Mouse (Mus musculus) forebrain, embryonic 11.5 days (tissue): ENCODE measurements at regions not wholly inside any gene's neighbourhood (a gene's known extent, or its start where the extent isn't known, plus 50 kb on each side); places are given as distances from the start of the nearest gene placed in this dataset.

Source experiments
- ATAC-seq: fragments of 200-750 bp; cut with Nextera tagmentation; replicated peaks from 2 replicates; pipeline ENCODE4 v1.8.0; 2017; ENCODE audit warnings: moderate TSS enrichment; ENCODE audit not compliant: low FRiP score
- DNase-seq: peaks from one replicate; pipeline ENCODE4 v3.0.0-alpha.2; 2017; ENCODE audit warnings: low spot score
- H3K27ac ChIP-seq: fragments of 300-500 bp; sonication (generic); 2 replicates; pipeline ENCODE4 v1.5.1; 2014; ENCODE audit warnings: low read depth, low read length
- H3K27me3 ChIP-seq: fragments of 300-500 bp; sonication (generic); 2 replicates; pipeline ENCODE4 v1.6.1; 2014; ENCODE audit warnings: mild to moderate bottlenecking, low read length, mixed read lengths; ENCODE audit not compliant: control insufficient read depth, insufficient read depth
- H3K36me3 ChIP-seq: fragments of 300-500 bp; sonication (generic); 2 replicates; pipeline ENCODE4 v1.6.1; 2014; ENCODE audit warnings: mild to moderate bottlenecking, low read length, moderate library complexity, mixed read lengths; ENCODE audit not compliant: control insufficient read depth, insufficient read depth
- H3K4me1 ChIP-seq: fragments of 300-500 bp; sonication (generic); replicated peaks from 2 replicates; pipeline ENCODE4 v1.6.1; 2014; ENCODE audit warnings: low read length, mixed read lengths; ENCODE audit not compliant: control insufficient read depth, insufficient read depth
- H3K4me2 ChIP-seq: fragments of 300-500 bp; sonication (generic); 2 replicates; pipeline ENCODE4 v1.6.1; 2014; ENCODE audit warnings: low read depth, mild to moderate bottlenecking, low read length, moderate library complexity, mixed read lengths; ENCODE audit not compliant: severe bottlenecking
- H3K4me3 ChIP-seq: fragments of 300-500 bp; sonication (generic); 2 replicates; pipeline ENCODE4 v1.5.1; 2014; ENCODE audit warnings: low read depth, low read length
- H3K9ac ChIP-seq: fragments of 300-500 bp; sonication (generic); 2 replicates; pipeline ENCODE4 v1.6.1; 2014; ENCODE audit warnings: low read length
- H3K9me3 ChIP-seq: fragments of 300-500 bp; sonication (generic); 2 replicates; pipeline ENCODE4 v1.6.1; 2016; ENCODE audit warnings: low read length, mixed read lengths; ENCODE audit not compliant: control insufficient read depth
- WGBS: fragments of 180-500 bp; shearing (Covaris S2); extraction: QIAGEN DNeasy Blood & Tissue Kit; methylation state at CpG from one replicate; pipeline ENCODE4 v1.1.7; 2014; 5-methylcytosine and 5-hydroxymethylcytosine counted together

DNA sequence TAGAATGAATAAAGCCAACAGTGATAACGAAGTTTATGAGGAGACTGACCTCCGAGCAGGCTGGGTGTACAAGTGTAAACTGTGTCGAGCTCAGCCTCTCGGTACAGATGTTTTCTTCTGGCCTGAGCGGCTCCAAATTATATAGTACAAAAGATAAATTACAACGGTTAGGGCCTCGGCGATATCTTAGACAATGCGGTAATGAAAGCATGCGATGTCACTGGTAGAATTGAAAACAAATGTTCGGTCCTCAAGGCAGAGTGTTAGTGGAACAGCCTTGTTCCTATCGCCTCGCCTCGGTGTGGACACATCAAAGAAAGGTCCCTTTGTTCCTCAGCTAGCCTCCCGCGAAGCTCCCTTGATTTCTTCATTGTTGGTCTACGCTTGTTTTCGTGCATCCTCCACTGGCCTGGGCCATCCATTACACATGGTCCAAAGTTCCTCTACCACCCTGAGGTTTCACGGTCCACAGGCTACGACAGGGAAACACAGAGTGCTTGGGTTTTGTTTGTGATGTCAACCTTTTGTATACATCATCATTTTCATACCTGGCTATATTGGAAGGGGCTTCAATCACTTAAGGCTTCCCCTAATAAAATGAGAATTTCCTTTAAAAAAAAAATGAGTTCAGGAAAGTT, 234.0 kb upstream of the Rsrc1 start:
- peak overlapping the region; percentile 21; the same call in 1 of the 2 replicates for H3K4me2 ChIP-seq

DNA sequence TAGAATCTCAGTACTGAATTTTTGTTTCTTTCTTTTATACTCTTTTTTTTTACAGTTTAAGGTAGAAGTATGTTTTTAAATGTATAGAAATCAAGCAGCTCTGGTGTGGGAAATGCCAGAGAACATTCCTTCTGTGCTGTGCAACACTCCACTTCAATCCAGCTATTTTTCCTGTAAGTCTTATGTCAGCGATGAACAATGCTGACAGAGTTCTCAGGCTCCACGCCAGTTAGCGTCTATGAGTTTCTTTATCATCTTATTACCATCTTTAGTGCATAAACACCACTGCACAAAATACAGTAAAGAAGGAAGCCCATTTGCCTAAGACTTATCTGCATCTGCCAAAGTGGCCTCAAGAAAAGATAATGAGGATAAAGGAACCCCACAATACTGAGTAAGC, 223.0 kb upstream of the Rsrc1 start:
- Histone ChIP-seq H3K4me2 (no peak overlapping the region), H3K27ac (no peak overlapping the region), H3K36me3 (no peaks in the 10 kb centered on the region), H3K4me3 (no peak overlapping the region), H3K4me1 (no peaks in the 10 kb centered on the region), H3K27me3 (peaks cover 3% of the 10 kb centered on the region; the same call in 1 of the 2 replicates), H3K9ac (no peak overlapping the region), H3K9me3 (no peaks in the 10 kb centered on the region)
- ATAC-seq, result no peak
- DNase-seq, result no peak
- 85% methylated on average over 3 of the region's 3 CpGs for WGBS

More for the DNA sequence above, 234.0 kb upstream of the Rsrc1 start:
- Histone ChIP-seq H3K36me3 (no peaks in the 10 kb centered on the region), H3K9me3 (no peaks in the 10 kb centered on the region), H3K9ac (no peak overlapping the region), H3K4me3 (no peak overlapping the region), H3K4me1 (peaks cover 9% of the 10 kb centered on the region; the same call in 1 of the 2 replicates), H3K27ac (no peak overlapping the region), H3K27me3 (peaks cover 77% of the 10 kb centered on the region)
- ATAC-seq (peak; percentile 51), DNase-seq (no peak)
- WGBS, result 32% methylated on average over 20 of the region's 20 CpGs

DNA sequence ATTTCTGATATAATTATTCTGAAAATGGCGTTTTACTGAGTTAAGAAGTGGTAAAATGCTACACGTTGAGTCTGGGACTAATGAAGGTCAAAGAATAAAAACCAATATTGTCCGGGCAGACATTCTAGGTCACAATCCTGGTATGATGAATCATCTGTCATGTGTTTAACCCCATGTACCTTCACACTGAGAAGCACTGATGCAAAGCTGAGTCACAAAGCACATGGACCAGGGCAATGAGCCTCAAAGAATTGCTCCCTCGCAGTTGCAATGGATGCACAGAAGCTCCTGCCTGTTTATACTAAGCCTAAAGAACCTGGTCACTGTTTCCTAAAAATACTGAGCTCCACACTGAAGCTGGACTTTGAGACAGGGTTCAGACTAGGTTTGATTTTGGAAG, 221.3 kb upstream of the Rsrc1 start:
- Histone ChIP-seq H3K4me2 (no peak overlapping the region), H3K4me1 (no peaks in the 10 kb centered on the region), H3K27me3 (peaks cover 3% of the 10 kb centered on the region; the same call in 1 of the 2 replicates), H3K36me3 (no peaks in the 10 kb centered on the region), H3K9me3 (no peaks in the 10 kb centered on the region), H3K9ac (no peak overlapping the region), H3K4me3 (no peak overlapping the region), H3K27ac (no peak overlapping the region)
- WGBS, result 96% methylated on average over 4 of the region's 4 CpGs
- ATAC-seq (no peak), DNase-seq (no peak)

DNA sequence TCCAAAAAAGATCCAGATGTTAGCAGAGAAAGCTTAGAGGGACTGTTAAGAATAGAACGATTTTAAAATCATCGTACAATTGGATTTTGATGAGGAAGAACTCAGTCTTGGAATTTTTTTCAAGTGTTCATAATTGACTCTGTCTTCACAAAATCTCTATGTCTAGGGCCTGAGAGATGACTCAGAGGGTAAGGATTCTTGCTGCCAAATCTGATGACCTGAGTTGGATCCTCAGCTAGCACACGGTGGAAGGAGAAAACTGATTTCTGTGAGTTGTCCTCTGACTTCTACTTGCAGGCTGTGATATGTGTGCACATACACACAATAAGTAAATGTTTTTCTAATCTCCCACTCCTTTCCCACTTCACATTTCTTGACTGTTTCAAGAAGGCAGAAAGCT, 218.7 kb upstream of the Rsrc1 start:
- H3K4me1 ChIP-seq, result no peaks in the 10 kb centered on the region
- H3K27ac ChIP-seq, result no peak overlapping the region
- no peak overlapping the region for H3K4me3 ChIP-seq
- H3K9ac ChIP-seq, result no peak overlapping the region
- DNase-seq (no peak), ATAC-seq (no peak)
- no peaks in the 10 kb centered on the region for H3K36me3 ChIP-seq
- WGBS, result 90% methylated on average over 3 of the region's 3 CpGs
- no peaks in the 10 kb centered on the region for H3K9me3 ChIP-seq
- H3K4me2 ChIP-seq, result no peak overlapping the region
- peaks cover 3% of the 10 kb centered on the region; the same call in 1 of the 2 replicates for H3K27me3 ChIP-seq

DNA sequence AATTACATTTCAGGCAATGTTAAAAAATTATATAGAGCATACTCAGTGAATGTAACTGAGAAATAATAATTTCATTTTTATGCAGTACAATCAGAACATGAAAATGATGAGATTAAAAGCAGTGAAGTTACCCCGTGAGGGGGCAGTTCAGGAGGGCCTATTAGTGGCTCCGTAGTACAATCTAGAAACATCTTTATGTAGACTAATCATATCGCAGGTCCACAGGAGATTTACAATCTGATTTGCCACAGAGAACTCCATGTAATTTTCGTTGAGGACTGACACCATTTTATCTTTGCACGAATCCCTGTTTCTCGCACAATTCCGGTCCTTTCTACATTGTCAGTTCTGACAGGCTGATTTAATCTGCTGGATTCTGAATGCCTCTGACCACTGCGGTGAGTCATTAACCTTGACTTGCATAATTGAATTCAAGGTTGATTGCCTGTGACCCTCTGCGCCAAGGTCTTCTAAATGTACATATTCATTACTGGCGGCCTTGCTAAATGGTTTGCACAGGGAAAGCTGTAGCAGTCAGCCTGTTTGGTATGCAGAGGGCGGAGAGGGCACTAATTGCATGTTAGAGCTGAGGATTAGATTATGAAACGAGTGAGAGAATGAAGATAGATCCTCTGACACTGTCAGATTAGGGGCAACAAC, 183.7 kb upstream of the Rsrc1 start:
- Histone ChIP-seq H3K9me3 (no peaks in the 10 kb centered on the region), H3K4me3 (no peak overlapping the region), H3K4me1 (no peaks in the 10 kb centered on the region), H3K9ac (no peak overlapping the region), H3K36me3 (no peaks in the 10 kb centered on the region), H3K27ac (no peak overlapping the region), H3K4me2 (no peak overlapping the region), H3K27me3 (no peaks in the 10 kb centered on the region)
- DNase-seq (no peak), ATAC-seq (peak; percentile 64)
- WGBS, result 48% methylated on average over 12 of the region's 12 CpGs

DNA sequence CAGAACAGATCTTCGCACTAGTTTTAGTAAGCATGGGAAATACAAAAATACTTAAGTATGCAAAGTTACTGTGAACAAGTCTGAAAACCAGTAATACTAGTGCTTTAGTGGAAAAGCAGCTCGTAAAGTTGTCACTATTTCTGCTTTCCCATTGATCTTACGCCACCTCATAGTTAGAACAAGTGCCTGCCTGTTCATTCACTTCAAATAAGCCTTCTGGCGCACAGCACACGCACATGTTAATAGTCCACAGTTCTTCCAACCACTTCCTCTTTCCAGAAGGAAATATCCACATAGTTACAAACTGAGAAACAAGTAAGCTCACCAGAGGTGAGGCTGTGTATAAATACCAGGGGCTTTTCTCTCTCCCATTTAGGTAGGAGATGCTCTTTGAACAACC, 182.9 kb upstream of the Rsrc1 start:
- H3K9ac ChIP-seq, result no peak overlapping the region
- H3K36me3 ChIP-seq, result no peaks in the 10 kb centered on the region
- no peak overlapping the region for H3K27ac ChIP-seq
- no peaks in the 10 kb centered on the region for H3K9me3 ChIP-seq
- no peak overlapping the region for H3K4me2 ChIP-seq
- H3K27me3 ChIP-seq, result no peaks in the 10 kb centered on the region
- no peak for DNase-seq
- WGBS, result 78% methylated on average over 5 of the region's 5 CpGs
- no peak overlapping the region for H3K4me3 ChIP-seq
- no peak for ATAC-seq
- no peaks in the 10 kb centered on the region for H3K4me1 ChIP-seq

DNA sequence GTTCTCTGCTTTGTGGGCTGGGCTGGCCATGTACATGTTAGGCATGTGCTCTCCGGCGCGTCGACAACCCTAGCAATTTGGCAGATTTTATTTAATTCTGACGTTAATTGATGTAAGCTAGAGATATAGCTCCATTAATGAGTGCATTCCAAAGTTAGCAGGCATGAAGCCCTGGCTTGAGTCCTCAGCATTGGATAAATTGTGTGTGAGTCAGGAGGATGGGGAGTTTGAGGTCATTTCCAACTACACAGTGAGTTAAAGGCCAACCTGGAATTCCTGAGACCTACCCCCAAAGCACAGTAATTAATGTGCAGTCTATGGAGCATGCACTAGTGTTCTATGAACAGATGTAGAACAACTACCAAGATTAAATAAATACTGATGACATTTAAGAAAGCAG, 178.7 kb upstream of the Rsrc1 start:
- H3K4me2 ChIP-seq, result no peak overlapping the region
- WGBS, result 94% methylated on average over 5 of the region's 5 CpGs
- no peaks in the 10 kb centered on the region for H3K27me3 ChIP-seq

DNA sequence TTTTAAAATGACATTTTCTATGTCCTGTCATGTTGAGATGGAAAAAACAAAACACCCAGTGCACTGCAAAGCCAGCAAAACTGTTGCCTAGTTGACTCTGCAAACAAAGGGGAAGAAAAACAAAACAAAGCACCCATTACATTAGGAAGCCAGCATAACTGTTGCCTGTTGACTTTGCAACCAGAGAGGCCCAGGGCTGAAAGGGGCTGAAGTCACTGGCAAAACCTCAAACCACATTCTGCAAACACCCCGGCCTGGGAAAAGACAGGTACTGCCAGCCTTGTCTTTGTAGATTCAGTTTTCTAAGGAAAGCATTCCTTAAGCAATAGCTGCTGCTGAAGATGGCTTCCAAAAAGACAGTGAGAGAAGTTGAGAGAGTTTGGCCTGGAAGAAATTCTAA, 175.0 kb upstream of the Rsrc1 start:
- Histone ChIP-seq H3K9ac (no peak overlapping the region), H3K4me1 (no peaks in the 10 kb centered on the region), H3K27ac (no peak overlapping the region), H3K4me2 (no peak overlapping the region), H3K9me3 (no peaks in the 10 kb centered on the region), H3K4me3 (no peak overlapping the region), H3K27me3 (no peaks in the 10 kb centered on the region), H3K36me3 (no peaks in the 10 kb centered on the region)
- no peak for ATAC-seq
- 63% methylated on average over 1 of the region's 1 CpGs for WGBS
- DNase-seq, result no peak

More for the DNA sequence above, 178.7 kb upstream of the Rsrc1 start:
- no peaks in the 10 kb centered on the region for H3K36me3 ChIP-seq
- no peaks in the 10 kb centered on the region for H3K9me3 ChIP-seq
- no peak overlapping the region for H3K4me3 ChIP-seq
- H3K27ac ChIP-seq, result no peak overlapping the region
- no peak overlapping the region for H3K9ac ChIP-seq
- DNase-seq, result no peak
- no peaks in the 10 kb centered on the region for H3K4me1 ChIP-seq
- no peak for ATAC-seq
